Mouse (Mus musculus): ENCODE measurements at regions not wholly inside any gene's neighbourhood (a gene's known extent, or its start where the extent isn't known, plus 50 kb on each side); places are given as distances from the start of the nearest gene placed in this dataset.

DNA sequence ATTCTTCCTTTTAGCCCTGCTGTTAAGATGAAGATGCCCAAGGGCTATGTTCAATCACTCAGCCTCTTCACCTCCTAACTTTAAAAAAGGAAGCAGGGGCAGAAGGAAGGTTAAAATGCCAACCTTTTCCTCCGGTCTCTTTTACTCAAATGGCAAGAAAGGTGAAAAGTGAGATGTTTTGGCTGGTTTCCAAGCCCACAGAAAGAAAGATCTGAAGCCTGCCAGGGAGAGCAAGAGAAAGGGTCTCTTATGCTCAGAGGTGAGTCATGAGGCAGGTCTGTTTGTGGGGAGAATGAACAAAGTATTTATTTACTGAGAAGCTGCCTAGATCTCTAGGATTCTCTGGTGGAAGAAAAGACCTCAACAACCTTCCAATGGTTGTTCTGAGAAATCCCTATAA lies 162.1 kb upstream of the Kirrel3 start:
- no peak for TF ChIP-seq POLR2A (IDR thresholded peaks at IDR 0.05; ENCODE audit: insufficient read depth, low read depth, low read length)
- TF ChIP-seq CTCF (IDR thresholded peaks at IDR 0.05): no peak
